Mouse (Mus musculus) thymus, postnatal 0 days (tissue): ENCODE measurements at regions not wholly inside any gene's neighbourhood (a gene's known extent, or its start where the extent isn't known, plus 50 kb on each side); places are given as distances from the start of the nearest gene placed in this dataset.

ENCODE experiments used
- DNase-seq: peaks from one replicate; pipeline ENCODE4 v3.0.0-alpha.2; 2015; ENCODE audit warnings: low spot score

- DNase-seq, result no peak
Observed at GRCm38 (mm10) chr7:137748936-137749335, 311.5 kb downstream of the Glrx3 start.

DNA sequence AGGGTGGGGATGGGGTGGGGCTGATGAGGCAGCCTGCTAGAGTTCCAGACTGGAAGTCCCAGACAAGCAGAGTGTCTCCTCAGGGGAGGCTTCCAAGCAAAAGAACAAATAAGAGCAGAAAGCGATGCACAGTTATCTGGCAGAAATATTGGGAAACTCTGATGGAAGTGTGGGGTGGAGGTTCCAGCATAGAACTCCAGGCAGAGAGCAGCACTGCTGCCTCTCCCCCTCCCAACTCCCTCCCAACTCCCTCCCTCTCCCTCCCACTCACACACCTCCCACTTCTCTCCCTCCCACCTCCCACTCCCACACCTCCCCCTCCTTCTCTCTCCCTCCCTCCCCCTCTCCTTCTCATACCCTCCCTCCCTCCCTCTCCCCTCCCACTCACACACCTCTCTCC lies 313.3 kb downstream of the Glrx3 start:
- DNase-seq, result no peak

GRCm38 (mm10) chr7:137751151-137751859 lies 313.9 kb downstream of the Glrx3 start:
- DNase-seq, result no peak

DNA sequence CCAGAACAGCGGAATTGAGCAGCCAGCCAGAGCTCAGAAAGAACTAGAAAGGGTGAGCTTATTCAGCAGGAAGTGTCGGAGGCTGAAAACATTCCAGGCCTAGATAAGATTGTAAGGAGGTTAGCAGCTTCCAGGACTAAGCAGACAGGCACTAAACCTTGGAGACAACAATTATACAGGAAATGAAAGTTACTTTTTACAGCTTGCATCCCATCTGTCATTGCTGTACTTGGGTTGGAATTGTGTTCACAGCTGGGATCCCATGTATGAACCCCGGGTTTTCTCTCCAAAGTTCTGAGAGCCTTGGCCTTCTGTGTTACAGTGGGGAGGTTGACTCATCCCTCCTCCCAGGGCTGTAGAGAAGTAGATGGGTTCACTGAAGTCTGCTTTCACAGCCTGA lies 328.5 kb downstream of the Glrx3 start:
- DNase-seq, result no peak

- DNase-seq, result no peak
Observed at GRCm38 (mm10) chr7:137766721-137767120, 329.3 kb downstream of the Glrx3 start.

- DNase-seq, result no peak
Observed at GRCm38 (mm10) chr7:137773051-137773964, 335.9 kb downstream of the Glrx3 start.

GRCm38 (mm10) chr7:137773965-137774310 lies 336.5 kb downstream of the Glrx3 start:
- DNase-seq, result no peak

GRCm38 (mm10) chr7:137783954-137784353 lies 346.5 kb downstream of the Glrx3 start:
- peak; percentile 21 for DNase-seq

DNA sequence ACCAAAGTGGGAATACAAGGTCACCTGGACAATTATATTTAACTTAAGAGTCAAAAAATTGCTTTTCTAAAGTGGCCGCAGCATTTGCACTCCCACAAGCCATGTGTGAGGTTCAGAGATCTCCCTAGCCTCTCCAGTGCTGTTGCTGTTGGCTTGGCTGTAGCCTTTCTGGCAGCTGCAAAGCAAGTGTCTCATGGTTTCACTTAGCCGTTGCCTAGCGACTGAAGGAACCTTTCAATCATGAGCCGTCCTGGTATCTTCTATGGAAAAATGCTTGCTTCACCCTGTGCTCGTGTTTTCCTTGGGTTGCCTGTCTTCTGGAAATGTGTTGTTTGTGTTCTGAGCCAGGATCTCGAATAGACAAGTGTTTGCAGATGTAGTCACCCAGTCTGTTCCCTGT lies 367.9 kb downstream of the Glrx3 start:
- no peak for DNase-seq

DNA sequence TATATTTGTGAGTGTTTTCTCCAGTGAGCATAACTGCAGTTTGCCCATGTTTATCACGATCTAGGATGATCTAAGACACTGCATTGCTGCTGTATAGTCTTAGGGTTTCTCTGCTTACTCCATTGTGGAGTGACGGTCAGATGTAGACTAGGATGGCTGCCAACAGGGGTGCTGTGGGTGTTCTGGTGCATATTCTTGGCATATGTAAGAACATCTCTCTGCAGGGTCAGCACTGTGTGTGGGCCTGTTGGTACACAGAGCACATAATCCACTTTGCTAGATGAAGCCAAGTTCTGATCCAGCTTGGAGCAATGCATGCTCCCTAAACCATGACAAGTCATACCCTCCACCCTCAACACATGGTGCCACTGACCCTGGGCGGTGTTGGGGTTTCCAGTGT lies 375.4 kb downstream of the Glrx3 start:
- no peak for DNase-seq

- no peak for DNase-seq
Observed at GRCm38 (mm10) chr7:137840520-137840919, 403.1 kb downstream of the Glrx3 start.

- DNase-seq, result no peak
Observed at GRCm38 (mm10) chr7:137841044-137841443, 403.6 kb downstream of the Glrx3 start.

DNA sequence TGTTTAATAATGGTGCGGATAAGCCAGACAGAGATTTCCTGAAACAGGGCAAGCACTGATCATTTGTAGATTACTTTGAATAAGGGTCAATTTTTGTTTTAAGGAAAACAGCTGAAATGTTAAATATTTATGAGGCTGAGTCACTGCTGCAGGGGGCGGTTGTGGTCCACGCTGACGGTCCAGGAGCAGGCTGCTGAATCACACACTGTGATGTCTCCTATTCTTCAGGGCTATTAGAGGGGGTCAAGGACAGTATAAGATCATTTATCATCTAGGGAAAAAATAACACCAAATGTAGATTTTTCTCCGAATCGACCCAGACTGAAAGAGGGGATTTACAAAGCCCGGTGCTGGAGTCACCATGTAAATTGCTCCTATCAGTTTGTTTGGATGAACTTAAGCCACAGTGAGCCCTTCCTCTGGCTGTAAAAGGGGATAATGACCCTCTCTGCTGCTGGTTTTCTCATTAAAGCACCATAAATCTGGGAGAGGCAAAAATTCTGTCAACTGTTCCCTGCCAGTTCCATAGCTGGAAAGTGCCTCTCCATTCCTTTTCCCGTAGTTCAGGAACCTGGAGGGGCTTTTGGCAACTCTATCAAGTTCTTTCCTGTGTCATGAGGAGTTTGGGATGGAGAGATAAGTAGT lies 404.2 kb downstream of the Glrx3 start:
- DNase-seq, result no peak

- DNase-seq, result no peak
Observed at GRCm38 (mm10) chr7:137847856-137848255, 410.4 kb downstream of the Glrx3 start.

DNA sequence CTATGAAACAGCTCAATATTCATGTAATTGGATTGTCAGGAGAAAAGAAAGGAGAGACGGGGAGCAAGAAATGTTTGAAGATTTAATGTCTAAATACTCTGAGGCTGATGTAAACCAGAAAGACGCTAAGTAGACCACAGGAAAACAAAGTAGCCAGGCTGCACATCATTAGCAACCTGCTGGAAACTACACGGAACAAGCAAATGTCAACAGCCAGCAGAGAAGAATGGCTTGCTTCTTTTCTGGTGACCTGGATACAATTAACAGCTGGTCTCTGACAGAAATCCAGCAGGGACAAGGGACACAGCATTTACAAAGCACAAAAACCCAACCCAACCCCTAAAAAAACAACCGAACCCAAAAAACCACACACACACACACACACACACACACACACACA lies 413.6 kb downstream of the Glrx3 start:
- no peak for DNase-seq

DNA sequence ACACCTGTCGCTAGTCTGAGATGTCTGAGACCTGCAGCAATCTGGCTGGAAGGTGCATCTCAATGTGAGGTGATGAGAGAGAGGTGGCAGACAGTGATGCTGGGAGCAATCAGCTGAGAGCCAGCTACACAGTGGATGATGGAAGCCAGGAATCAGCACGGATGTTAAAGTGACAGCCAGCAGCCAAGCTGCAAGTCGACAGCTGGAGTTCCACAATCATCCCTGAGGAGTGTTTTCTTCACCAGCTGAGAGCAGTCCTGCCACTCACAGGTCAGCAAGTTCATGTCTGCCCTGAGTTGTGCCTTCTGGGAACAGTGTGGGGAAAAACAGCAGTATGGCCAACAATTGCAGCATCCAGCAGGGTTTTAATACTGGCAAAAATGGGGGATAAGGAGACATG lies 422.3 kb downstream of the Glrx3 start:
- no peak for DNase-seq

DNA sequence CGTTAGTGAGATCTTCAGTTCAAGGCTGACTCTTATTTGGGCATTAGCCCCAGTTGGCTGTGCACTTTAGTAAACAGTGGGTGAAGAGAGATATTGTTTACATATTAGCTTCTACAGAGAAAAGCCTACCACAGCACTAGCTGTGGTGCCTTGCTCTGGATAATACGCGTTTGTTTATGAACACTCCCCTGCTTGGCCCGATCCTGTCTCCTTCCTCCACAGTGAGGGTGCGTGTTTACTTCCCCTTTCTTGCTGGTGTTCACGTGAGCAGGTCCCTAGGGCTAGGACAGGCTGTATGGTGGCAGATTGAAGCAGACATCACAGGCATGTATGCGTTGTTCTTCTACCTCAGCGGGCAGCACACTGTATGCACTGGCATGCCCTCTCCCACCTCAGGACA lies 423.1 kb downstream of the Glrx3 start:
- DNase-seq, result no peak

DNA sequence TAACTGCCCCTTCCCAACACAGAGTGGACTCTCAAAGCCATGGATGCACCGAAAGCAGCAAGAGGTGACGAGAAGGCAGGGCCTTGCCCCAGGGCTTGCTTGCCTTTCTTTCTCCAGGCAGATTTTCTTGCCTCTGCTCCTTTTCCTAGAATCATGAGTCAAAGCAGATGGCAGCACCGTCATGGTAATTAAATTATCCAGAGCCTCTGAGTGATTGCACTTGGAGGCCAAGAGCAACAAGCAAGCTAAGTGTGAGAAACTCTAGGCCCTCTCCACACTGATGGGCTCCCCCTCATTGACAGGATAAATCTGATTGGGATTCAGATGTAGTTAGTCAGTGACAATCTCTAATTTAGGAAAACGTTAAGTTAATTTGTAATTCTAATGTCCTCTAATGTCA lies 427.5 kb downstream of the Glrx3 start:
- DNase-seq, result no peak

GRCm38 (mm10) chr7:137865457-137865856 lies 428.0 kb downstream of the Glrx3 start:
- DNase-seq, result no peak

DNA sequence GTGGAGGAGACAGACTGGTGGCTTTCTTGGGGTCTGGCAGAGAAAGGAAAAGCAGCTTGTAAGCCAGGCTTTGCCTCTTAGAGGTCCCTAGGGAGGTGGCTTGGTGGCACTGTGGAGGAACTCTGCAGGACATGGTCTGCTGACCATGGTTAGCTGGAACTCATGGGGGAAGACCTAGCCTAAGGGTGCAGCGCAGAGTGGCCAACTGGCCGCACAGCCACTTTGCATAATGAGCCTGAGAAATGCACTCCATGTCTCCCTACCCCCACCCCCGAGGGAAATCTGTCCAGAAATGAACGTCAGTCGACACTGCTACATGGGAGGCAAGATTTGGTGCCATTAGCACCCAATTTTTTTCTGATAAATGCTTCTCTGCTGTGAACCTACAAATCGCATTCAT lies 429.5 kb downstream of the Glrx3 start:
- DNase-seq, result no peak

DNA sequence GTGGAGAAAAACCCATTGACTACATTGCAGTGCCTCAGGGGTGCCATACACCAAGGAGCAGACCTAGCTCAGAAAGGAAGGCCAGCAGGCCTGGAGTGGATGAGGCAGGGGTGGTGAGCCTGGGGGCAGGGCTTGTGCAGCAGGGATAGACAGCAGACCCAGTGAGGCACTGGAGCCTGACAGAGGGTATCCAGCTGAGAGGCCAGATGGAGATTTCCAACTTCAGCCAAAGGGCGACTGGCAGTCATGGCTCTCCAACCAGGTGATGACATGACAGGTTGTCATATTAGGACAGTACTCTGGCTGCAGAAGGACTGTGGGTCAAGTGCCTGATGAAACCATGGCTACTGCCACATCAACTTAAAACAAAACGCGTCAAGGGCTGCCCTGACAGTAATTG lies 431.1 kb downstream of the Glrx3 start:
- DNase-seq, result no peak

- DNase-seq, result no peak
Observed at GRCm38 (mm10) chr7:137875306-137875705, 437.9 kb downstream of the Glrx3 start.
